Mouse (Mus musculus) E14TG2a.4 (cell line): ENCODE measurements around the gene Pxylp1.

Experiments used
- H3K27me3 ChIP-seq: 2 replicates; pipeline ENCODE4 v1.6.1; 2014; ENCODE audit warnings: low read length, control low read depth; ENCODE audit not compliant: insufficient read depth
- H3K36me3 ChIP-seq: 2 replicates; pipeline ENCODE4 v1.6.1; 2014; ENCODE audit warnings: low read length, control low read depth; ENCODE audit not compliant: insufficient read depth
- H3K4me1 ChIP-seq: replicated peaks from 2 replicates; pipeline ENCODE4 v1.6.1; 2014; ENCODE audit warnings: low read depth, low read length, control low read depth
- H3K4me3 ChIP-seq: replicated peaks from 2 replicates; pipeline ENCODE4 v1.5.1; 2014; ENCODE audit warnings: mild to moderate bottlenecking, low read length
- H3K9me3 ChIP-seq: 2 replicates; pipeline ENCODE4 v1.6.1; 2014; ENCODE audit warnings: low read length, control low read depth
- CTCF ChIP-seq: conservative IDR thresholded peaks from 2 replicates; pipeline ENCODE4 v1.5.1; 2014; ENCODE audit warnings: low read length
- NANOG ChIP-seq: IDR thresholded peaks from 2 replicates; pipeline ENCODE4 v1.6.1; 2014; ENCODE audit warnings: borderline replicate concordance, low read length, mixed read lengths
- POU5F1 ChIP-seq: IDR thresholded peaks from 2 replicates; pipeline ENCODE4 v1.6.1; 2014; ENCODE audit warnings: low read length, borderline replicate concordance

Gene Pxylp1

DNA sequence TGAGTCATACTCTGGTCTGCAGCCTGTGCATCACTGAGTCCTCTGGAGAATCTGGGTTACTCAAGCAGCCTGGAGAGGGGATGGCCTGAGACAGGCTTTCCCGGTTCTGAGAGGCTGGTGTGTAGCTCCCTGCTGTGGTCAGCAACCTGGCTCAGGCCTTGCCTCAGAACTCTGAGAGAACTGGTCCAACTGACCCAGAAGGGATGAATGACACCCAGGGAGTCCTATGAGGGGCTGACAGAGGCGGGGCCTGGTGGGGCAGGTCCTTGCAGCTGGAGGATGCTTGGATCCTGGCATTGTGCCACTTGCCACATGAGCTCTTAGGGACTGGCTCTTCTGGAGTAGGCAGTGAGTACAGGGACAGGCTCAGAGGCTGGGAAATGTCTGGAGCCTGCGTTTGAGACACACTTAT lies 47.7 kb downstream of the Pxylp1 start:
- Histone ChIP-seq H3K4me3 (no peak overlapping the region), H3K9me3 (peaks cover 3% of the 10 kb centered on the region), H3K4me1 (no peaks in the 10 kb centered on the region), H3K36me3 (no peaks in the 10 kb centered on the region), H3K27me3 (0 out of 2 replicates have a peak, but pooled peaks cover 3% of the 10 kb centered on the region)
- TF ChIP-seq POU5F1 (no peak), CTCF (no peak), NANOG (no peak)

GRCm38 (mm10) chr9:96839376-96839775 lies 53.1 kb downstream of the Pxylp1 start:
- no peaks in the 10 kb centered on the region for H3K27me3 ChIP-seq
- H3K4me3 ChIP-seq: no peak overlapping the region
- peaks cover 3% of the 10 kb centered on the region for H3K9me3 ChIP-seq
- no peaks in the 10 kb centered on the region for H3K36me3 ChIP-seq
- TF ChIP-seq POU5F1 (no peak), CTCF (no peak), NANOG (no peak)
- peaks cover 33% of the 10 kb centered on the region for H3K4me1 ChIP-seq

DNA sequence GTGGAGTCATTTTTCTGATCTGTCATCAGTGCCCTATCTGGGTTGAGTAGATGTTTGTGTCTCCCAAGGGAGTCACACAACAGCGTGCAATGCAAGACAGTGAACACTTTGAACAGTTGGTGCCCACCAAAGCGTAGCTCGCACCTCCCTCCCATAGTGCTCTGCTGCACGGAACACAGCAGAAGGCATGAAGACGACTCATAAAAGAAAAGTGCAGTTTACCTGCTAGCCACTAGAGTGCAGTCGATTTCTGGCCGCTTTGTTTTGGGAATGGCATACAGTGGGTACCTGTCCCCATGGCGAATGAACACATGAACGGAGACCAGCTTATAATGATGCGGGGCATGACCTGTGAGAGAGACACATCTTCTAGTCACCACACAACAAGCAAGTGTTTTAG lies 53.6 kb downstream of the Pxylp1 start:
- Histone ChIP-seq H3K9me3 (peaks cover 3% of the 10 kb centered on the region), H3K4me3 (no peak overlapping the region), H3K4me1 (peaks cover 38% of the 10 kb centered on the region), H3K36me3 (no peaks in the 10 kb centered on the region), H3K27me3 (no peaks in the 10 kb centered on the region)
- TF ChIP-seq NANOG (no peak), POU5F1 (no peak), CTCF (peak; percentile 85)

GRCm38 (mm10) chr9:96837781-96838420 lies 54.6 kb downstream of the Pxylp1 start:
- TF ChIP-seq POU5F1 (no peak), CTCF (no peak), NANOG (no peak)
- peaks cover 47% of the 10 kb centered on the region for H3K4me1 ChIP-seq
- H3K4me3 ChIP-seq: no peak overlapping the region
- peaks cover 3% of the 10 kb centered on the region for H3K9me3 ChIP-seq
- no peaks in the 10 kb centered on the region for H3K27me3 ChIP-seq
- H3K36me3 ChIP-seq: no peaks in the 10 kb centered on the region

DNA sequence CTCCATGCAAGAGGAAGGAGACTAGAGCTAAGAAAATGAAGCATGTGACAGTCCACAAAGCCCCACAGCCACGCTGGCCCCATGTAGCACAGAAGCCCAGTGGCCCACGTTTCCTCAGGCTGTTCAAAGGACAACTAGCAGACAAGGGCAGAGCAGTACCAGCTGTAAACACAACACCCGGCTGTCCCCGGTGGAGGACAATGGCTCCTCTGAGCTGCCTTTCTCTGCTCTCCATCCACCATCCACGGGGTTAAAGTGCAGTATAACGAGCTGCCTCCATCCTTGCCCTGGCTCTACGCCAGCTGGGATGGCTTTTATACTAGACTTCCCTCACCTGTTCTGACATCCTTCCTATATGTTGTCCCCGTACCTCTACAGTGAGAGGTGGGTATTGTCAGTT lies 55.5 kb downstream of the Pxylp1 start:
- H3K36me3 ChIP-seq: no peaks in the 10 kb centered on the region
- no peak for TF ChIP-seq NANOG
- no peak for TF ChIP-seq CTCF
- TF ChIP-seq POU5F1: no peak

GRCm38 (mm10) chr9:96835374-96835921 lies 57.0 kb downstream of the Pxylp1 start:
- Histone ChIP-seq H3K4me1 (peaks cover 61% of the 10 kb centered on the region), H3K9me3 (no peaks in the 10 kb centered on the region), H3K27me3 (no peaks in the 10 kb centered on the region), H3K36me3 (no peaks in the 10 kb centered on the region), H3K4me3 (no peak overlapping the region)
- TF ChIP-seq POU5F1: no peak
- no peak for TF ChIP-seq CTCF
- TF ChIP-seq NANOG: no peak

More for the DNA sequence above, 55.5 kb downstream of the Pxylp1 start:
- Histone ChIP-seq H3K27me3 (no peaks in the 10 kb centered on the region), H3K9me3 (no peaks in the 10 kb centered on the region; the same call in 1 of the 2 replicates), H3K4me3 (no peak overlapping the region), H3K4me1 (peaks cover 56% of the 10 kb centered on the region)

DNA sequence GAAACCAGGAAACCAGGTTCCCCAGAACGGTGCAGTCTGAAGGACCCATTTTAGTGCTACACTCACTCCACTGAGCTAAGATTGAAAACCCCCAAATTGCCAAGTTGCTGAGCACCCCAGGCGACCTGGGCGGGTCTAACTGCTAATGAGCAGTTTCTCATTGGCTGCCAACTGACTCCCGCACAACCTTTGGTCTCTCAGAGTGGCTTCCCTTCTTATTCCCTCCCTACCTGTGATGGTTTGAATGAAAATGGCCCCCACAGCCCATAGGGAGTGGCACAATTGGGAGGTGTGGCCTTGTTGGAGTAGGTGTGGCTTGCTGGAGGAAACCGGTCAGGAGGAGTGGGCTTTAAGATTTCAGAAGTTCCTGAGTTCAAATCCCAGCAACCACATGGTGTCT lies 58.9 kb downstream of the Pxylp1 start:
- no peaks in the 10 kb centered on the region for H3K9me3 ChIP-seq
- peaks cover 63% of the 10 kb centered on the region for H3K4me1 ChIP-seq
- no peaks in the 10 kb centered on the region for H3K27me3 ChIP-seq
- H3K4me3 ChIP-seq: no peak overlapping the region
- TF ChIP-seq POU5F1 (no peak), CTCF (no peak), NANOG (no peak)
- no peaks in the 10 kb centered on the region for H3K36me3 ChIP-seq

DNA sequence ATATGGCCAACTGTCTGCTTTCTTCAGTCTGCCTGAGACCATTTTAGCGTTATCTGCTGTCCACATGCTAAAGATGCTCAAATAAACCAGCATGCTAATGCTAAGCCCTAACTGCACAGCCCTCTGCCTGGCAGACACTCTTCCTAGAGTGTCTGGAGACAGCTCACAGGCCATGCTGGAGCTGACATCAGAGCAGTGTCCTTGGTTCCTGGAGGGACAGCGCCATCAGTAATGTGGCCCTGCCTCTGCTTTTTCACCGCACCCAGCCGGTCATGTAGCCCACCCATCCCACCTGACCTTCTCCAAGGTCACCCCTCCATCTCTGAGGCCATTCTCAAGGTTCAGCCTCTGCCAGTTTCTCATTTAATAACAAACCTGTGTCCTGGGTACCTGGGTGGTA lies 60.0 kb downstream of the Pxylp1 start:
- H3K27me3 ChIP-seq: 0 out of 2 replicates have a peak, but pooled peaks cover 2% of the 10 kb centered on the region
- no peaks in the 10 kb centered on the region for H3K36me3 ChIP-seq
- H3K9me3 ChIP-seq: no peaks in the 10 kb centered on the region
- TF ChIP-seq CTCF: no peak
- no peak for TF ChIP-seq NANOG
- no peak for TF ChIP-seq POU5F1
- H3K4me1 ChIP-seq: peaks cover 63% of the 10 kb centered on the region
- no peak overlapping the region for H3K4me3 ChIP-seq
